Mouse (Mus musculus) T-helper 2 cell (primary cell): ENCODE results near the gene Pard3b.

ENCODE experiments used
- in situ Hi-C: fragments of 300-600 bp; cut with MboI, MseI; formaldehyde crosslinking; loops from one replicate; pipeline ENCODE4 v1.15.1; 2025; ENCODE audit warnings: high pct_unique_total_duplicates

Pard3b gene

GRCm38 (mm10) chr1:62687511-62687910 is 1048.9 kb downstream of the Pard3b start:
- in situ Hi-C loops = no loop called here

GRCm38 (mm10) chr1:62691175-62691574 is 1052.6 kb downstream of the Pard3b start:
- in situ Hi-C loops = no loop called here
